Mouse (Mus musculus) C2C12 (cell line): ENCODE results near the gene Slc17a5.

Experiments
- CEBPB ChIP-seq: IDR thresholded peaks from one replicate; pipeline ENCODE4 v1.6.1; 2011; ENCODE audit warnings: low read depth, mild to moderate bottlenecking, control low read depth, moderate library complexity
- CTCF ChIP-seq: IDR thresholded peaks from one replicate; pipeline ENCODE4 v1.5.1; 2011; ENCODE audit not compliant: control insufficient read depth, insufficient read depth, insufficient read length
- FOSL1 ChIP-seq: IDR thresholded peaks from one replicate; pipeline ENCODE4 v1.8.0; 2011; ENCODE audit warnings: mild to moderate bottlenecking, low read length; ENCODE audit not compliant: poor library complexity, insufficient read depth, severe bottlenecking
- MAX ChIP-seq: IDR thresholded peaks from one replicate; pipeline ENCODE4 v1.6.1; 2011; ENCODE audit warnings: mild to moderate bottlenecking, control low read depth
- MYOD1 ChIP-seq: IDR thresholded peaks from one replicate; pipeline ENCODE4 v1.6.1; 2011; ENCODE audit warnings: low read depth; ENCODE audit not compliant: control insufficient read depth, insufficient read length
- MYOG ChIP-seq: IDR thresholded peaks from one replicate; pipeline ENCODE4 v1.6.1; 2011; ENCODE audit not compliant: control insufficient read depth, insufficient read length; ENCODE audit errors: extremely low read depth
- USF1 ChIP-seq: IDR thresholded peaks from one replicate; pipeline ENCODE4 v1.6.1; 2011; ENCODE audit warnings: low read depth, mild to moderate bottlenecking, control low read depth, moderate library complexity

DNA sequence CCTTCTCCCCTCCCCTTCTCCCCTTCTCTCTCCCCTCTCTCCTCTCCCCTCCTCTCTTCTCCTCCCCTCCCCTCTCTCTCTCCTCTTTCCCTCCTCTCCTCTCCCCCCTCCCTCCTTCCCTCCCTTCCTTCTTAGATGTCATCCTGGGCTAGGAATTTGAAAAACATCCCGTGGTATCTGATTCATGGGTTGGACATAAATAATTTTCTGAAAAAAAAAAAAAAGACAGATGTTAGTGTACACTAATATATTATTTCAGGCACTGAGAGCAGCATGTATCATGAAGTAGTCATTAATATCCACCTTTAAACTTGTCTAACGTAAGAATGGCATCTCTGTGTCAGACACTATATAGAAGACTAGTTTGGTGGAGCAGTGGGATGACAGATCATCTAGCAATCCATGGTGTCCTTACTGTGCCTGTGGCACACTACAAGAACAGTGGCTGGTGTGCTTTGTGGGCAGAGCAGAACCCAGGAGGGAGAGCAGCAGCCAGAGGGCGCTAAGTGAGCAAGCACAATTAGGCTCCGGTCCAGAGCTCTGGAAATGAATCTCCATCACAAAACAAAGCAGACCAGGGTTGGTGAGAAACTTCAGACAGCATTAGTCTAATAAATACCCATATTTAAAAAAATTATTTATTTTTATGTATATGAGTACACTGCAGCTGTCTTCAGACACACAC, 13.3 kb upstream of the Slc17a5 start:
- peak; percentile 65 for TF ChIP-seq CTCF
- TF ChIP-seq USF1 = no peak
- TF ChIP-seq MYOG = no peak
- no peak for TF ChIP-seq CEBPB
- no peak for TF ChIP-seq MYOD1
- TF ChIP-seq MAX = no peak
- TF ChIP-seq FOSL1 = no peak
